Mouse (Mus musculus) bone marrow macrophage, adult 2 months (primary cell): ENCODE measurements around the gene Oprl1. TPM values are rescaled to one million over a fixed set of nuclear protein-coding genes. Genes with fewer than 3 reads are reported as not detected.

Experiments
- H3K27ac ChIP-seq: 2 replicates; pipeline ENCODE4 v1.5.1; 2012; ENCODE audit warnings: low read depth, low read length; ENCODE audit not compliant: insufficient read depth
- H3K4me1 ChIP-seq: 2 replicates; pipeline ENCODE4 v1.6.1; 2012; ENCODE audit warnings: low read length; ENCODE audit not compliant: control insufficient read depth, insufficient read depth
- H3K4me3 ChIP-seq: 2 replicates; pipeline ENCODE4 v1.5.1; 2012; ENCODE audit warnings: mild to moderate bottlenecking, low read length, moderate library complexity; ENCODE audit not compliant: insufficient read depth
- CTCF ChIP-seq: IDR thresholded peaks from 2 replicates; pipeline ENCODE4 v1.5.1; 2012; ENCODE audit warnings: low read depth, mild to moderate bottlenecking, low read length, moderate library complexity
- POLR2A ChIP-seq: IDR thresholded peaks from 2 replicates; pipeline ENCODE4 v1.6.1; 2012; ENCODE audit warnings: mild to moderate bottlenecking, low read depth, low read length, borderline replicate concordance
- polyA plus RNA-seq: library from polyadenylated mRNA; stranded (reverse); fragments of >200 nt; gene quantifications from 2 replicates; pipeline ENCODE4 v1.2.4, GENCODE M21; 2012; ENCODE audit not compliant: missing spikeins, insufficient read depth, insufficient read length

Oprl1 gene
- polyA plus RNA-seq, 1 experiment = not detected

DNA sequence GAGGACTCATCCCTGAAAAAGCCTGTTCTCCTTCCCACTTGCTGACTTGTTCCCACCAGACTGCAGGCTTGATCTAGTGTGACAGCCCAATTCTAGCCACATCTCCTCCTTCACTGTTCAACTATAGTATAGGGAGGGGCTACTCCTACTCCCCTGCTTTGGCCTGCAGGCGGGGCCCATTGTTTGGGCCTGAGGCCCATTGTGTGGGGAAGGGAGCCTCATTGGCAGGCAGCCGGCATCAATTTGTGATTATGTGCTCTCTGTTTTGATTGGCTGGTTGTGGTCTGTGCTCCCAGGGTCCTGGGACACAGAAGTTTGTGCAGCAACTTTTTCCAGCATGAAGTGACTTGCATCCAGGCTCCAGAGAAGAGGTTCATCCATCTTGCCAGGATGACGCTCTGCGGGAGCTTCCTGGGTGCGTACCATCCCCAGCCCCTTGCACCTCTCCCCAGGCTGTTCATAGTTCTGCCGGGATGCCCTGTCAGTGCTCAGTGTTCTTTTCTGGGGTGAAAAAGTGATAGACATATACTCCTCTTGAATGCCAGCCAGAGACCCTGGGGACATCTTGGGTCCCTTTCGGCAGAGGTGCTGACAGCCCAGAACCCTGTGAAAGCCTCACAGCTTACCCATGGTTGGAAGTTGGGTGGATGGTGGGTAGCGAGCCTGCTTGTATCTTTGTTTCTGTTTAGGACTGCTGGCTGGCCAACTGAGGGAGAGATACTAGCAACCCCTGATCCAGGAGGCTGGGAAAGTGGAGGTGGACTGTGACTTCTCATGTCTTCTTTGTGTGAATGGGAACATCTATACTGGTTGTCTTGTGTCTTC, 48.4 kb downstream of the Oprl1 start, which contains the start of gene Myt1:
TSS of gene Myt1 (plus strand) at position 327 of the 825 bp plus-strand sequence.
- H3K27ac ChIP-seq = no peak within 1 kb of the TSS
- no peak within 1 kb of the TSS for H3K4me3 ChIP-seq
- TF ChIP-seq POLR2A (no peak), CTCF (no peak)
- H3K4me1 ChIP-seq = no peaks in the 10 kb centered on the region

DNA sequence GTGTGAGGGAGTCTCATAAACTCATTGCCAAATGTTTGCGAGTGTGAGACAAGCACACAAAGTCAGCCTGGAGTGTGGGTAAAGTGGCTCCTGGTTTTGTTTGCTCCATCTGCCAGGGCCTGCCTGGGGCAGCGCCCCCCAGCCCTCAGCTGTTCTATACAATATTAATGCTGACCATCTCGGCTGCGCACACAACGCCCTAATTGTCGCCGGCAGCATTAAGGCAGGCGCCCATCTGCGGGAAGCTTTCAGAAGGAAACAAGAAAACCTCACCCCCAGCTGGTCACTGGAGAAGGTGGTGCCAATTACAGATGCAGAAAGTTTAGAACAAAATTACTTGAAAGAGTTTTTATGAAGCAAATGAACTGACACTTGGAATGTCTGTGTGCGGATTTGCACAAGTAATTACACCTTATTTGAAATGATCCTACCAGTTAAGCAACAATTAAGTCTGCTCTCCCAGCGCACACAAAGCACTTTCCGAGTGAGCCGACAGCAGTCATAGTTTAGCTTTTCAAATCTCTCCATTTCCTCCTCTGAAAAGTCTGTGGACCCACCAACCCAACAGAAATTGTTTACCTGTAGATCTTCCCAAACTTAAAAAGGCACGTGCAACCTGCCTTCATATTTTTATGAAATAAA, 49.2 kb downstream of the Oprl1 start:
- H3K27ac ChIP-seq = no peak overlapping the region
- TF ChIP-seq POLR2A (no peak), CTCF (no peak)
- no peak overlapping the region for H3K4me3 ChIP-seq
- no peaks in the 10 kb centered on the region for H3K4me1 ChIP-seq

DNA sequence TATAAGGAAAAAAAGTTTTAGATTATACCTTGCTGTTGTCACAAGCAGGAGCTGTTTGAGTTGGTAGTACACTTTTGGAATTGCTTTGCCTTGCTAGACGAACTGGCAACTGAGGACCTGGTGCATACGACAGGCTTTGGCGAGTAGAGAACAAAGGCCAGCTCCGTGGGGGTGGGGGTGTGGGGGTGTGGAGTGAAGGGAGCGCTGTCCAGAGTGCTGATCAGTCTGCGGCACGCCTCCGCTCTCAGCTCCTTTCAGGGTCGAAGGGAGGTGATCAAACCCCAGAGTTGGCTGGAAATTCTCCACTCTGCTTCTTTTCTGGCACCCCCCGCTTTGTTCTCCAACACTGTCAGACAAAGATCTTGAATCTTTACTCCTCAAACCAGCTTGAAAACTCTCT, 49.8 kb downstream of the Oprl1 start:
- no peak overlapping the region for H3K27ac ChIP-seq
- no peak overlapping the region for H3K4me3 ChIP-seq
- TF ChIP-seq CTCF (no peak), POLR2A (no peak)
- H3K4me1 ChIP-seq = no peaks in the 10 kb centered on the region

DNA sequence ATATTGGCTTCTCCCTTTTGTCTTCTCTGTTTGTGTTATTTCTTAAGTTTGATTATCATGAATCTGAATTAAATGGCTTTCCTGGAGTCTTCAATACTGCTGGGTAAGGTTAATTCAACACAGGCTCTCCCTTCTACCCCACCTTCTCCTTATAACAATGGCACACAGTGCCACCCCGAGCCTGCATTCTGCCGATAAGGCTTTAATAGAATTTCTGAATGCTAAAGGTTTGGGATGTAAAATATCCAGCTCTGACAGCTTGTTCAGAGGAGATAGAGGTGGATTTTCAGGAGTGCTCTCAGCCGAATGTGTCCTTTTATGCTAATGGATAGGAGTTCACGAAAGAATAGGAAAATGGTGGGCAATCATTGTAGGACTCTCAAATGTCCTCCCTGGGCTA, 50.4 kb downstream of the Oprl1 start:
- TF ChIP-seq CTCF (no peak), POLR2A (no peak)
- Histone ChIP-seq H3K27ac (no peak overlapping the region), H3K4me1 (no peaks in the 10 kb centered on the region), H3K4me3 (no peak overlapping the region)

DNA sequence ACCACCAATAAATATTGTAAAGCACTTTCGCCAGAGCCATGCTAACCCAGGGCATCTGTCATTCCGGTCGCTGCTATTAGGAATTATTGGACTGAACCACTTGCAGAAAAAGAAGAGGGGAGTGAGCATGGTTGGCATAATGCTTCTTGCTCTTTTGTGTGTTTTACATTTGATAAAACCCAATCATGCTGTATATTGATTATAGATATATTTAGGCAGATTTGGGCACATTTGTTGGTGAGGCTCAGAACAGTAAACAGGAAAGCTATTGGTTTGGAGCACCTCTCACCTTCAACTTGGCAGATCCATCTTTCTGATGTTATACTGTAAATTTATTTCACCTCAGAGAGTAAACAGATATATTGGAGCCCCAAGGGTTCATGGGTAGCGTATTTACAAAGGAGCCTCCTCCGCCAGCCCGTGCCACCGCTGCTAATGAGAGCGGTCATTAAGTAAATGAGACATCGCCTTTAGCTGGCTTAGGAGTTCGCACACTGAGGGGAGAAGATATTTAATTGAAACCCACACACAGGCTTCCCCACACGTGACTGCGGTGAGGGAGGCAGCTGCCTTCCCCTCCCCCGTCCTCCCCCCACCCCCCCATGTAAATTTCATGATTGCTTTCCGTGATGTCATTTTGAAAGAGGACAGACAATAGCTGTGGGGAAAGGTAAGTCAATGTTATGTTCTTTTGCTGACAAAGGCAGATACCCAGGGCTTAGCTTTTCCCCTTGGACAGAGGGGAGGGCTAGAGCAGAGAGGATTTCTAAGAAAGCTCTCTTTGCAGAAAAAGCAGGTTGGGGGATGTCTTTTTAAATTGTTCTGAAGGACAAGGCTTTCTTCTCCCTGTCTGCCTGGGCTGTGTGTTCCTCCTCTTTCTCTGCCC, 52.1 kb downstream of the Oprl1 start:
- Histone ChIP-seq H3K4me3 (no peak overlapping the region), H3K27ac (no peak overlapping the region), H3K4me1 (no peaks in the 10 kb centered on the region)
- TF ChIP-seq CTCF = no peak
- TF ChIP-seq POLR2A = no peak

DNA sequence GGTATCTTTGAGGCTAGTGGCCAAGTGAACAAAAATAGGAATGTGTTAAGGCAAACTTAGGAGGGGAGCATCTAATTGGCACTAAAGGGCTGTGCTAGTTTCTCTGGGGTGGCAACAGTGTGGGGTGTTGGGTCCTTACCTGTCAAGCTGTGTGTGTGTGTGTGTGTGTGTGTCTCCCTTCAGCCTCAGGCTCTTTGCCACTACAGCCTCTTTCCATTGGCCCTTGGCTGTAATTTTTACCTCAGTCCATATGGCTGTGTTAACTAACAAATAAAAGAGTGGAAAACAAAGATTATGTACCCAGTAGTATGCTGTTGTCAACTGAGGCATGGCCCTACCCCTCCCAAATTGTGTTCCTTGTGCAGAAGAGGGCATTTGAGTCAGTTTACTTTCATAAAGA, 53.6 kb downstream of the Oprl1 start:
- Histone ChIP-seq H3K4me3 (no peak overlapping the region), H3K4me1 (no peaks in the 10 kb centered on the region), H3K27ac (no peak overlapping the region)
- no peak for TF ChIP-seq CTCF
- no peak for TF ChIP-seq POLR2A

DNA sequence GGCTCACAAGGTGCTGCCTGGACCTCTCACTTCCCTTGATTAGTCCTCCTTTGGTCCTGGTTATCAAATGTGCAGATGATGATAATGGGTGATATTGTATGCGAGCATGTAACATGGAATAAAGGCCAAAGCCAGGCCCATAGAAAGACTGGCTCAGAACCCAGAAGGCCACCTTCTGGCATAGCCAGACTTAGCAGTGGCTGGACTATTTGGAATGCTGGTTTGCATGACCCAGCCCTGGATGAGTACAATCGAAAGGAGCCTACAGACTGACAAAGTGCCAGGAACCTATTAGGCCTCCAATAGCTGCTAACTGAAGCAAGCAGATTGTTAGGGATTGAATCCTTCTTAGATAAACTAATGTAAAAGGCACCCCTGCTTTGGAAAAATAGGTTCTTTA, 54.6 kb downstream of the Oprl1 start:
- TF ChIP-seq POLR2A (no peak), CTCF (no peak)
- H3K27ac ChIP-seq = no peak overlapping the region

More for the DNA sequence above, 54.6 kb downstream of the Oprl1 start:
- H3K4me3 ChIP-seq = no peak overlapping the region
- H3K4me1 ChIP-seq = no peaks in the 10 kb centered on the region

Other genes with a start within 250 kb of the Oprl1 start
- gene Abhd16b, start 221.8 kb upstream of the Oprl1 start, polyA plus RNA-seq = not detected in 2 replicates
- gene Tpd52l2, start 217.9 kb upstream of the Oprl1 start, polyA plus RNA-seq = 61.9 and 65.6 TPM in 2 replicates
- gene Dnajc5, start 194.5 kb upstream of the Oprl1 start, polyA plus RNA-seq = 66.3 and 71.7 TPM in 2 replicates
- 108 and 113 TPM in 2 replicates for gene Uckl1, start 130.1 kb upstream of the Oprl1 start, polyA plus RNA-seq
- 38.1 and 45.7 TPM in 2 replicates for gene Prpf6, start 123.1 kb upstream of the Oprl1 start, polyA plus RNA-seq
- gene Zfp512b, start 122.2 kb upstream of the Oprl1 start, polyA plus RNA-seq = 18.6 and 23.0 TPM in 2 replicates
- gene Samd10, start 115.8 kb upstream of the Oprl1 start, polyA plus RNA-seq = 5.0 and 5.3 TPM in 2 replicates
- not detected in 2 replicates for gene Gm29797, start 58.0 kb upstream of the Oprl1 start, polyA plus RNA-seq
- not detected in 2 replicates for gene Sox18, start 43.4 kb upstream of the Oprl1 start, polyA plus RNA-seq
- 4.4 and 7.0 TPM in 2 replicates for gene Tcea2, start 34.7 kb upstream of the Oprl1 start, polyA plus RNA-seq
- 155 and 173 TPM in 2 replicates for gene Rgs19, start 21.0 kb upstream of the Oprl1 start, polyA plus RNA-seq
- gene Lkaaear1, start 16.6 kb upstream of the Oprl1 start, polyA plus RNA-seq = not detected in 2 replicates
- not detected in 2 replicates for gene Myt1, start 48.3 kb downstream of the Oprl1 start, polyA plus RNA-seq
- 48.2 and 53.6 TPM in 2 replicates for gene Pcmtd2, start 122.8 kb downstream of the Oprl1 start, polyA plus RNA-seq
- 15.7 and 16.6 TPM in 2 replicates for gene Polr3k, start 149.3 kb downstream of the Oprl1 start, polyA plus RNA-seq